In genomic region chr7:70354606-70355356, GRCm38 (mm10) we compare ENCODE assay signal across 8 mouse cellular contexts. TPM values are rescaled to one million over a fixed set of nuclear protein-coding genes. Genes with fewer than 3 reads are reported as not detected.
DNase-seq lines count a peak whose midpoint lies in the region; ATAC-seq and TF ChIP-seq lines count a peak whose summit lies in the region.

No protein-coding gene starts in this region.

- 3% methylated on average over 14 of the region's 14 CpGs for WGBS in lung, embryonic 14.5 days
- 8% methylated on average over 14 of the region's 14 CpGs for WGBS in forebrain, embryonic 15.5 days
- 8% methylated on average over 14 of the region's 14 CpGs for WGBS in neural tube, embryonic 14.5 days

- peak overlapping the region; percentile 96 for H3K4me3 ChIP-seq in lung, embryonic 14.5 days (ENCODE audit: low read depth, low read length)
- H3K4me3 ChIP-seq in forebrain, embryonic 15.5 days: peak overlapping the region; percentile 55
- peak overlapping the region; percentile 86 for H3K4me3 ChIP-seq in neural tube, embryonic 14.5 days (ENCODE audit: low read depth, low read length)

- H3K4me1 ChIP-seq in lung, embryonic 14.5 days (ENCODE audit: insufficient read depth): peaks cover 8% of the 10 kb centered on the region
- H3K4me1 ChIP-seq in forebrain, embryonic 15.5 days: peaks cover 29% of the 10 kb centered on the region
- H3K4me1 ChIP-seq in neural tube, embryonic 14.5 days (ENCODE audit: control insufficient read depth, insufficient read depth, low read length): peaks cover 11% of the 10 kb centered on the region

- H3K27me3 ChIP-seq in lung, embryonic 14.5 days (ENCODE audit: insufficient read depth, low read length): no peaks in the 10 kb centered on the region
- peaks cover 52% of the 10 kb centered on the region for H3K27me3 ChIP-seq in forebrain, embryonic 15.5 days
- no peaks in the 10 kb centered on the region for H3K27me3 ChIP-seq in neural tube, embryonic 14.5 days (ENCODE audit: control insufficient read depth, insufficient read depth, low read length)

- H3K36me3 ChIP-seq in lung, embryonic 14.5 days (ENCODE audit: insufficient read depth): peaks cover 70% of the 10 kb centered on the region
- H3K36me3 ChIP-seq in forebrain, embryonic 15.5 days: no peaks in the 10 kb centered on the region
- peaks cover 5% of the 10 kb centered on the region; the same call in 1 of the 2 replicates for H3K36me3 ChIP-seq in neural tube, embryonic 14.5 days (ENCODE audit: control insufficient read depth, insufficient read depth, low read length)

- H3K9me3 ChIP-seq in lung, embryonic 14.5 days (ENCODE audit: low read depth, low read length): no peaks in the 10 kb centered on the region
- no peaks in the 10 kb centered on the region for H3K9me3 ChIP-seq in forebrain, embryonic 15.5 days
- H3K9me3 ChIP-seq in neural tube, embryonic 14.5 days (ENCODE audit: control insufficient read depth, low read length): no peaks in the 10 kb centered on the region

- H3K9ac ChIP-seq in lung, embryonic 14.5 days: peak overlapping the region; percentile 100
- peak overlapping the region; percentile 43 for H3K9ac ChIP-seq in forebrain, embryonic 15.5 days (replicated peaks)
- H3K9ac ChIP-seq in neural tube, embryonic 14.5 days (replicated peaks; ENCODE audit: low read depth, low read length): peak overlapping the region; percentile 54

- ATAC-seq in lung, embryonic 14.5 days (ENCODE audit: insufficient read depth): peak; percentile 21; the same call in 1 of the 2 replicates
- no peak for ATAC-seq in forebrain, embryonic 15.5 days (replicated peaks)
- ATAC-seq in neural tube, embryonic 14.5 days (ENCODE audit: low read depth): no peak

- H3K4me2 ChIP-seq in lung, embryonic 14.5 days: peak overlapping the region; percentile 69
- H3K4me2 ChIP-seq in forebrain, embryonic 15.5 days (replicated peaks): peak overlapping the region; percentile 82
- peak overlapping the region; percentile 89 for H3K4me2 ChIP-seq in neural tube, embryonic 14.5 days (ENCODE audit: low read depth, low read length)

- H3K27ac ChIP-seq in lung, embryonic 14.5 days (ENCODE audit: low read depth): peak overlapping the region; percentile 100
- peak overlapping the region; percentile 52 for H3K27ac ChIP-seq in forebrain, embryonic 15.5 days (replicated peaks)
- H3K27ac ChIP-seq in neural tube, embryonic 14.5 days (ENCODE audit: low read depth, low read length): peak overlapping the region; percentile 58; the same call in 1 of the 2 replicates

- no peak for TF ChIP-seq CTCF in lung, embryonic 14.5 days (IDR thresholded peaks at IDR 0.05; ENCODE audit: low read depth)

- peak; percentile 74 for DNase-seq in lung, embryonic 14.5 days
- no peak for DNase-seq in lung, postnatal 10 days
- DNase-seq in kidney, postnatal 4 days: peak; percentile 39 to 55
- DNase-seq in cerebellum, adult 18-20 months: no peak
- DNase-seq in frontal cortex, adult 2 months (ENCODE audit: extremely low spot score in 1 of 2, low spot score in 1 of 2): no peak
- DNase-seq in thymus, adult 18-20 months: no peak

RNA-seq across cellular contexts. Expression of gene Nr2f2, which starts 11.8 kb away (rescaled TPM):
- 142 and 146 TPM in 2 replicates for polyA plus RNA-seq in lung, embryonic 14.5 days (2014; fragmentation: Nextera tagmentation; extraction: Ambion mirVana)
- 76.2 and 95.0 TPM in 2 replicates for polyA plus RNA-seq in forebrain, embryonic 15.5 days (2015; fragmentation: Nextera tagmentation; extraction: Ambion mirVana)
- 72.9 and 89.2 TPM in 2 replicates for polyA plus RNA-seq in neural tube, embryonic 14.5 days (2014; fragmentation: Nextera tagmentation; extraction: Ambion mirVana)
- 29.0 and 30.2 TPM in 2 replicates for polyA plus RNA-seq in frontal cortex, adult 2 months (2012; rRNA removed)

Comparison
In these comparisons a context has a peak if more than half of its experiments do, and no peak if none do; other contexts are left out.
1. DNase-seq: peak in lung, embryonic 14.5 days (single experiment) and kidney, postnatal 4 days (2 of 2); none in lung, postnatal 10 days (single experiment), cerebellum, adult 18-20 months (0 of 2), frontal cortex, adult 2 months (0 of 2) and thymus, adult 18-20 months (0 of 2).
2. H3K9ac ChIP-seq: peak in every context shown above with its lines; median percentile 100 in lung, embryonic 14.5 days; 54 in neural tube, embryonic 14.5 days; 43 in forebrain, embryonic 15.5 days.
3. Peak in every context shown above with its lines, with median percentiles within 50 percentile points of each other: H3K27ac ChIP-seq, H3K4me2 ChIP-seq and H3K4me3 ChIP-seq.